Mouse (Mus musculus) E14TG2a.4 (cell line): ENCODE results near the gene Fam24b.

ENCODE experiments used
- CTCF ChIP-seq: conservative IDR thresholded peaks from 2 replicates; pipeline ENCODE4 v1.5.1; 2014; ENCODE audit warnings: low read length
- POU5F1 ChIP-seq: IDR thresholded peaks from 2 replicates; pipeline ENCODE4 v1.6.1; 2014; ENCODE audit warnings: low read length, borderline replicate concordance

DNA sequence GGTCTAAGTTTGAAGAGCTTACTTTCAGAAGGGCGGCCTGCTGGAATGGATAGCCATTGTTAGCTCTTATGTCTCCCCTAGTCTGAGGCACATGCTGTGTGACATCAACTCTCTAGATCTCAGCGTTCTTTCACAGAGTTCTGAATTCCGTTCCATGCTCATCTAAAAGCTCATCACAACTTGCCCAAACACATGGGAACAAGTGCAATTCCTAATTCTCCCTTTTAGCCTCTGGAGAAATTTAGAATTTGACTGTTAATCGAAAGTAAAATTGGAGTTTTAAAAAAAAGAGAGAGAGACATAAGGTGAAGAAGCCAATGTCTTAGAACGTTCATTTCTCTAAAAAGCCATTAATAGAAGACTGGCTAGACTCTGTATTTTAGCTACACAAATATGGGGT is at the start of gene Fam24b:
- TF ChIP-seq CTCF: no peak
- no peak for TF ChIP-seq POU5F1
